Mouse (Mus musculus) intestine, embryonic 14.5 days (tissue): ENCODE measurements around the gene Hebp2. TPM values are rescaled to one million over a fixed set of nuclear protein-coding genes. Genes with fewer than 3 reads are reported as not detected.

Experiments used
- ATAC-seq: fragments of 200-750 bp; cut with Nextera tagmentation; replicated peaks from 2 replicates; pipeline ENCODE4 v1.8.0; 2017; ENCODE audit warnings: low read depth, moderate number of reproducible peaks, moderate TSS enrichment, moderate library complexity; ENCODE audit not compliant: low FRiP score, low TSS enrichment
- DNase-seq: peaks from one replicate; pipeline ENCODE4 v3.0.0-alpha.2; 2018; ENCODE audit warnings: low spot score
- H3K27ac ChIP-seq: fragments of 300-500 bp; sonication (generic); 2 replicates; pipeline ENCODE4 v1.5.1; 2014; ENCODE audit warnings: low read depth, mild to moderate bottlenecking, control low read depth
- H3K27me3 ChIP-seq: fragments of 300-500 bp; sonication (generic); replicated peaks from 2 replicates; pipeline ENCODE4 v1.6.1; 2014; ENCODE audit warnings: low read length, control low read depth; ENCODE audit not compliant: control insufficient read depth, insufficient read depth
- H3K36me3 ChIP-seq: fragments of 300-500 bp; sonication (generic); 2 replicates; pipeline ENCODE4 v1.6.1; 2014; ENCODE audit warnings: low read length, control low read depth; ENCODE audit not compliant: control insufficient read depth, insufficient read depth
- H3K4me1 ChIP-seq: fragments of 300-500 bp; sonication (generic); replicated peaks from 2 replicates; pipeline ENCODE4 v1.6.1; 2014; ENCODE audit warnings: low read length, control low read depth, mixed read lengths; ENCODE audit not compliant: control insufficient read depth, insufficient read depth
- H3K4me2 ChIP-seq: fragments of 300-500 bp; sonication (generic); 2 replicates; pipeline ENCODE4 v1.6.1; 2014; ENCODE audit warnings: low read length
- H3K4me3 ChIP-seq: fragments of 300-500 bp; sonication (generic); 2 replicates; pipeline ENCODE4 v1.5.1; 2014; ENCODE audit warnings: low read depth, low read length, control low read depth, mixed read lengths
- H3K9ac ChIP-seq: fragments of 300-500 bp; sonication (generic); 2 replicates; pipeline ENCODE4 v1.6.1; 2014; ENCODE audit warnings: mild to moderate bottlenecking, low read length
- H3K9me3 ChIP-seq: fragments of 300-500 bp; sonication (generic); 2 replicates; pipeline ENCODE4 v1.6.1; 2016; ENCODE audit warnings: low read length, control low read depth; ENCODE audit not compliant: control insufficient read depth
- WGBS: fragments of 180-500 bp; shearing (Covaris S2); extraction: QIAGEN DNeasy Blood & Tissue Kit; methylation state at CpG from one replicate; pipeline ENCODE4 v1.1.7; 2014; 5-methylcytosine and 5-hydroxymethylcytosine counted together
- polyA plus RNA-seq: library from polyadenylated mRNA; unstranded; fragments of >200 nt; fragmentation: Nextera tagmentation; extraction: Ambion mirVana; gene quantifications from 2 replicates; pipeline ENCODE4 v1.2.1, GENCODE M21; 2014

Hebp2 gene
- polyA plus RNA-seq, 1 experiment from 2014 or later: 12.3 TPM

DNA sequence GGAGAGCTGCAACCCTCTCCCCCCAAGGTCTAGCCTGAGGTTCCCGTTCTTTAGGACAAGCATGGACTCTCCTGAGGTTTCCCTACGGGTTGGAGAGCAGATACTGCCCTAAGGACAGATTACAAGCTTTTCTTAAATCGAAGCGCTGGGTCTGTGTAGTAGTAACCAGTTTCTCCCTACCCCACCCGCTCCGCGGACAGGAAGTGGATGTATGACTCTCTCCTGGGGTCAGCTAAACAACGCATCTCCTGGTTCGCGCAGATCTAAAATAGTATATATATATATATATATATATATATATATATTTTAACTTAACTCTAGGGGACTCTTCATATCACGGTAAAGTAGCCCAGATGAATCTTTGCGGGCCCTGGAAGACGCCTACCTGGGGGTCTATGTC is 567 bp downstream of the Hebp2 start:
- H3K36me3 ChIP-seq: no peaks in the 10 kb centered on the region
- peak overlapping the region; percentile 49 for H3K4me3 ChIP-seq
- no peak overlapping the region for H3K27ac ChIP-seq
- no peak for DNase-seq
- no peaks in the 10 kb centered on the region for H3K9me3 ChIP-seq
- peak overlapping the region; percentile 50 for H3K9ac ChIP-seq
- H3K27me3 ChIP-seq: no peaks in the 10 kb centered on the region
- WGBS: 5% methylated on average over 13 of the region's 13 CpGs
- H3K4me1 ChIP-seq: peaks cover 4% of the 10 kb centered on the region
- peak overlapping the region; percentile 58 for H3K4me2 ChIP-seq
- no peak for ATAC-seq

DNA sequence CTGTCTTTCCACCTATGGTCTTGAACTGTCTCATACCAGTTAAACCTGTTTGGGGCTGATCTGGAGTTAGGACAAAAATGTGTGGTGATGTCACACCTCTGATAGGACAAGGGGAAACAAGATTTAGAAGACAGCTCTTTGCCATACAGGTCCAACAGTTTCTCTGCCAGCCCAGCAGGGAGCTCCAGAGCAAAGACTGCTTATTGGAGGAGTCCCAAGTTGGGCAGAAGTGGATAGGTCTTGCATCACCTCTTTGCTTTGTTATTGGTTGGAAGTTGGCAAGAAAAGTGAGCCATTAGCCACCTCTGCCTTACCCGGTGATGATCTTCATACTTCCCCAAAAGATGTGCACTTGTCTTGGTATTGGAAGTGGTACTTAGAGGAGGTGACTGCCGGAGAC is 9.0 kb downstream of the Hebp2 start:
- DNase-seq (no peak), ATAC-seq (no peak)
- Histone ChIP-seq H3K27ac (no peak overlapping the region), H3K4me1 (no peaks in the 10 kb centered on the region), H3K4me3 (no peak overlapping the region), H3K4me2 (no peak overlapping the region), H3K36me3 (peaks cover under 1% of the 10 kb centered on the region; the same call in 1 of the 2 replicates), H3K9me3 (no peaks in the 10 kb centered on the region), H3K27me3 (no peaks in the 10 kb centered on the region), H3K9ac (no peak overlapping the region)
- WGBS: 94% methylated on average over 2 of the region's 2 CpGs

DNA sequence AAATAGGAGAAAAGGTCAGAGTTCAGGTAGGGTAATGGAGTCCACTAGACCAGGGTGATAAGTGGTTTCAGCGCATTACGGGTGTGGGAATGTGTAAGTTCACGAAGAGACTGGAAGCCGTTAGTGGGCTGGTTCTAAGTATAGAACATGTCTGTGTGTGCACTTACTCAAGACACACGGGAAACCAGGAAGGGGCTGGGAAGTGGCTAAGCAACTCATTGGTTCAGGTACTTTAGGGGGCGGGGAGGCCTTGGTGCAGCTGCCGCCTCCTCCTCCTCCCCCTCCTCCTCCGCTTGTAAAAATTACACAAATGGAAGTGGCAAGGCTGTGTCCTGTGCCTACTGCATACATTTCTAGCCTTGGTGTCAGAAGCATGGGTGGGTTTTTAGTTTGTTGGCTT is 13.6 kb downstream of the Hebp2 start:
- H3K9me3 ChIP-seq: no peaks in the 10 kb centered on the region
- H3K27ac ChIP-seq: no peak overlapping the region
- no peaks in the 10 kb centered on the region for H3K4me1 ChIP-seq
- no peaks in the 10 kb centered on the region for H3K27me3 ChIP-seq
- no peak overlapping the region for H3K9ac ChIP-seq
- no peak overlapping the region for H3K4me2 ChIP-seq
- WGBS: 66% methylated on average over 8 of the region's 8 CpGs
- no peak for DNase-seq
- no peak overlapping the region for H3K4me3 ChIP-seq
- H3K36me3 ChIP-seq: peaks cover 9% of the 10 kb centered on the region; the same call in 1 of the 2 replicates
- no peak for ATAC-seq

DNA sequence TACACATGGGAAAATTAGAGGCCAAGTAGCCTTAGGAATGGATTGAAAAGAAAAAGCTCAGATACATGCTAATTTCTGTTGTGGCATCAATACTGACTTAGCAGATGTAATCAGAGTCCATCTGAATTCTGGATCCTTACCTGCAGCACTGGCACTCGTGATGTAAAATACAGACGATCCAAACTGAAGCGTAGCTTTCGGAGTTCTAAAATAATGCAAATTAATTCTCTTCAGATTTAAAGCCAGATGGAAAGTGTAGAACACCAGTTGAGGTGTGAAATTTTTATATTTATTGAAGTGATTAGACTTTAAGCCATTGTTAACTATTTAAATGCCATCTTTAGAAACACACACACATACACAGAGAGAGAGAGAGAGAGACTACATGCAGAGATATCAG is 15.7 kb downstream of the Hebp2 start:
- H3K4me3 ChIP-seq: no peak overlapping the region

DNA sequence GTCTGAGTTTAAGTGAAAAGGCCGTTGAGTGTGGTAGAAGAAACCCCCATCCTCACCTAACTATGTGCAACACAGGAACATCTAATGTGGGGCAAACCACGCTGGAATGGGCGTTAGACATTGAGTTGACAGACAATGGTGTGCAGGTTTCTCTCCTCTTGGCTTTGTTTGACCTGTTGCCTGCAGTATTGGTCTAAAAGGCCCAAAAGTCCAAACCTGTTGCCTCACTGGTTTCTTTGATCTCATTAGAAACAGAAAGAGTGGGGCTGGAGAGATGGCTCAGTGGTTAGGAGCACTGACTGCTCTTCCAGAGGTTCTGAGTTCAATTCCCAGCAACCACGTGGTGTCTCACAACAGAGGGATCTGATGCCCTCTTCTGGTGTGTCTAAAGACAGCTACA is 16.7 kb downstream of the Hebp2 start:
- H3K4me2 ChIP-seq: no peak overlapping the region
- ATAC-seq (no peak), DNase-seq (no peak)
- H3K27me3 ChIP-seq: no peaks in the 10 kb centered on the region
- H3K9me3 ChIP-seq: no peaks in the 10 kb centered on the region
- peaks cover 20% of the 10 kb centered on the region for H3K36me3 ChIP-seq
- no peak overlapping the region for H3K9ac ChIP-seq
- 90% methylated on average over 4 of the region's 4 CpGs for WGBS
- H3K27ac ChIP-seq: no peak overlapping the region
- no peak overlapping the region for H3K4me3 ChIP-seq
- no peaks in the 10 kb centered on the region; the same call in 1 of the 2 replicates for H3K4me1 ChIP-seq

More for the DNA sequence above, 15.7 kb downstream of the Hebp2 start:
- DNase-seq (no peak), ATAC-seq (no peak)
- Histone ChIP-seq H3K27me3 (no peaks in the 10 kb centered on the region), H3K4me1 (no peaks in the 10 kb centered on the region; the same call in 1 of the 2 replicates), H3K36me3 (peaks cover 12% of the 10 kb centered on the region; the same call in 1 of the 2 replicates), H3K9ac (no peak overlapping the region), H3K27ac (no peak overlapping the region), H3K4me2 (no peak overlapping the region), H3K9me3 (no peaks in the 10 kb centered on the region)
- WGBS: 95% methylated on average over 4 of the region's 4 CpGs

DNA sequence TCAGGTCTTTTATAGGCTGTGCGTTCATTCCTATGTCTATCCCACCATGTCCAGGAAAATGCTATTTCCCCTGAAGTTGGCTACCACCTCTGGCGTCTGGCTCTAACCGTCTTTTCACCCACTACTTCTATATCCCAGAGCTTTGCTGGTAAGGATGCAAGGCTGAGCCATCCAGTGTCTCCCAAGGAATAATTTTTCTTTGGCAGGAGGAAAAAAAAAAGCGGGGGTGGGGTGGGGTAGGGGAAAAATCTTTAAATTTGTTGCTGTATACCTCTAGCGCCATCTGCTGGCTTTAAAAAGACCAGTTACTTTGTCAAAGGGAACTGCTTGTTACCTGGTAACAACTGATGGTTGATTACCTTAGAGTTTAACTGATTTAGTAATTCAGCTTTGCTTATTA is 17.4 kb downstream of the Hebp2 start:
- peaks cover 26% of the 10 kb centered on the region for H3K36me3 ChIP-seq
- no peak overlapping the region for H3K9ac ChIP-seq
- H3K4me3 ChIP-seq: no peak overlapping the region
- H3K27ac ChIP-seq: no peak overlapping the region
- H3K27me3 ChIP-seq: no peaks in the 10 kb centered on the region
- no peaks in the 10 kb centered on the region for H3K9me3 ChIP-seq
- WGBS: 47% methylated on average over 5 of the region's 5 CpGs
- ATAC-seq (no peak), DNase-seq (peak; percentile 58)
- no peaks in the 10 kb centered on the region; the same call in 1 of the 2 replicates for H3K4me1 ChIP-seq
- H3K4me2 ChIP-seq: no peak overlapping the region

DNA sequence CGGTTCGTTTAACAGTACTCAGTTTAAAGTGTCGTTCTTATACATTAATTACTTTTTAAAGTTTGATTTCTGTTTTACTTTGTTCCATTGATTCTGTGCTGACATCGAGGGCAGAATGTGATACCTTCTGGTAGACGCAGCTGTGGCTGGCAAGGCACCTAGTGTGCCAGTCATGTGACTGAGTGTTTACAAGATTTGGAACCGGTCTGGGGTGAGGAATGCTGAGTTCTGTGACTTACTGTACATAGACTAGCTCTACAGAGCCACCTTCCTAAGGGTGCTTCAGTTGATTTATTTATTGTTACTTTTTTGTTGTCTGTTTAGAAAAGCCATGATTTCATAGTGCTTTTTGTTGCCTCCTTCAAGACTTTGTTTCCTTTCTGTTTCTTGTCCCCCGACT is 18.1 kb downstream of the Hebp2 start:
- Histone ChIP-seq H3K27ac (no peak overlapping the region), H3K9ac (no peak overlapping the region), H3K4me1 (no peaks in the 10 kb centered on the region; the same call in 1 of the 2 replicates), H3K4me2 (no peak overlapping the region), H3K9me3 (no peaks in the 10 kb centered on the region), H3K36me3 (peaks cover 26% of the 10 kb centered on the region), H3K27me3 (no peaks in the 10 kb centered on the region), H3K4me3 (no peak overlapping the region)
- no peak for DNase-seq
- ATAC-seq: no peak
- 66% methylated on average over 7 of the region's 7 CpGs for WGBS

DNA sequence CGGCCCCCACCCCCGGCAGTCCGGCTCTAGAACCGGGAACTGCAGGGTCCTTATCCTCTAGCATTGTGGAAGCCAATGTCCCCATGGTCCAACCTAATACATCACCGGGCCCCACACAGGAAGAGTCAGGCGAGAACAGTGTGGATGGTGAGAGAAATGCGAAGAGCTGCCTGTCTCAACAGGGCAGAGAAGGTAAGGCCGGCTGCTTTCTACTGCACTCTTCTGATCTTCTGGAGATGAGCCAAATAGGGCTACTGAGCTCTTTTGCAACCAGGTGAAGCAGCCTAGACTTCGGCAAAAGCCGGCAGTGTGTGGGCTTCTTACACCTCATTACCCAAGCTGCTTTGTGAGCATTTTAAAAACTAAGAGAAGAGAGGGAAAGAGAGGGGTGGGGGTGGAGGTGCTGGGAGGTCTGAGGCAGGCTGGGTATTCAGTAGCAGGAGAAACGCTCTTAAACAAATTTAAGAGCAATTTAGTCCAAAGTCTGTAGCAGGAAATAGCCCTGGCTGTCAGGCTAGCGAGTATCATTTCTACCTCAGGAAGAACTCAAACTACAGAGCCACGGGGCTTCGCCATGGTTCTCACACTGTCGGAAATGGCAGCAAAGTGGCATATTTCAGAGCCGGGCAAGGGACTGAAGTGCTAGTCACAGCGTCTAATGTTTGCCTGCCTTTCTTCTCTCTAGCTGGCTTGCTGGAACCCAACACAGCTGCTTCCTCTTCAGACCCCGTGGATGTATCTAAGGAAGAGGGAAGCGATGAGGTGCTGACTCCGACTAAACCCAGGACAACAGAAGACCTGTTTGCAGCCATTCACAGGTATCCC is 18.8 kb downstream of the Hebp2 start:
- ATAC-seq (0 out of 2 replicates have a peak, but pooled peaks have one; percentile 58), DNase-seq (no peak)
- no peaks in the 10 kb centered on the region; the same call in 1 of the 2 replicates for H3K4me1 ChIP-seq
- no peak overlapping the region for H3K9ac ChIP-seq
- no peaks in the 10 kb centered on the region for H3K9me3 ChIP-seq
- no peaks in the 10 kb centered on the region for H3K27me3 ChIP-seq
- H3K27ac ChIP-seq: no peak overlapping the region
- H3K36me3 ChIP-seq: peaks cover 26% of the 10 kb centered on the region
- H3K4me3 ChIP-seq: no peak overlapping the region
- no peak overlapping the region for H3K4me2 ChIP-seq
- WGBS: 67% methylated on average over 20 of the region's 20 CpGs
